Mouse (Mus musculus): ENCODE data around the gene Prokr1. TPM values are rescaled to one million over a fixed set of nuclear protein-coding genes. Genes with fewer than 3 reads are reported as not detected.
"Not testable (repeated sequence)": the region's sequence is repeated elsewhere in the genome, so short reads cannot be mapped to it uniquely, and the experiment has no call there.

Prokr1 gene
- polyA plus RNA-seq (2017; shearing (Covaris generic)): not detected

DNA sequence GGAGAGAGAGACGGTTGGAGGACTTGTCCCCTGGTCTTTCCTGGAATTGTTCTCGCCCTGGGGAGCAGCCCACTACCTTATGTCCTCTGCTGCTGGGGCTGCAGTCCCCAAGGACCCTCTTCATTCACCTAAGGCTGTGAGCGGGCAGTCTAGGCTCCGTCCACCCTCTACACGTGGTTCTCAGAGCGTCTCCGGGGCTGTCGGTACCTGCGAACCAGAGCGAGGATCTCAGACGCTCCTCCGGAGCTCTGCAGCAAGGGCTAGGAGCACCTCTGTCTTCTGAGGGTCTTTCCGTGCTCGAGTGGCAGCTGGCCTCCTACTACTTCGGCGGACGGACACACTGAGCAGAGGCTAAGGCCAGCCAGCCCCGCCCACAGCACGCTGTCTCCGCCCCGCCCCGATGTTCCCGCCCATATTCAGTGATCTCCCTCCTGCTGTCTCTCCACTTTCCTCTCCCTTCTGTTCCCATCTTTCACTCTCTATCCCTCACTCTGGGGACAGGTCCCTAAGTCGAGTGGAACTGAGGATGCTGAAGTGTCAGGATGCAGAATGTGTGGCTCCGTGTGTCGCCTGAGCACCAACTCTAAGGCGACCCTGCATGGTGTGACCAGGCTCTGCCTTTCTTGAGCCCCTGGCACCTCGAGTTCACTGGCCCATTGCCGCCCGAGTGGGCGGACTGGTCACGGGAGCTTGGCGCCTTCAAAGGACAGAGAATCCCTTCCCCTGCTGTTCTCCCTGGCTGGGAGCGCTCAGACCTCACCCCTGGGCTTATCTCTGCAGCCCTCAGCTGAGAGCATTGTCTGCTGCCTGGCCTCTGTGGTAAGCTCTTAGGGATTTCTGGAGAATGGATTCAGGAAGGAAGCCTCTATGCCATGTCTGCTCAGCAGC lies at the start of gene Prokr1:
Gene Prokr1, minus strand, starts transcription at position 350 of the 888 bp plus-strand sequence.
- ATAC-seq: no peak

GRCm38 (mm10) chr6:87638134-87638660 lies 47.7 kb upstream of the Prokr1 start:
- ATAC-seq: no peak

DNA sequence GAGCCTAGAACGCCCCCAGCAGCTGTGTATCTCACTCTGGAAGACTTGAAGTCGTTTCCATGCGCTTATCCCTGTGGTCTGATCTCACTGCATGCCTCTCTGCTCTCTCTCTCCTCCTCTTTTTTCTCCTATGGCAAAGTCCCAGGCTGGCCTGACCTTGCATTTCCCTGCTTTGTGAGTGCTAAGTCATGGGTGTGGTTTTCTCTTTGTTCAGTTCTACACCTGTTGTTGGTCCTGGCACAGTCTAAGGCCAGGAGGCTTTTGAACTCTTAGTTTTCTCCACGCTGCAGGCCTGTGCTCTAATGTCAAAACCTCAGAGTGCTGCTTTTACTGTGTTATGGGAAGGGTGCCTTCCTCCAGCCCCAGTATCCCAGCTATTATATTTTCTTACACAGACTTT lies 41.6 kb upstream of the Prokr1 start:
- no peak for ATAC-seq

GRCm38 (mm10) chr6:87628936-87629335 lies 38.4 kb upstream of the Prokr1 start:
- not testable (repeated sequence) for ATAC-seq

DNA sequence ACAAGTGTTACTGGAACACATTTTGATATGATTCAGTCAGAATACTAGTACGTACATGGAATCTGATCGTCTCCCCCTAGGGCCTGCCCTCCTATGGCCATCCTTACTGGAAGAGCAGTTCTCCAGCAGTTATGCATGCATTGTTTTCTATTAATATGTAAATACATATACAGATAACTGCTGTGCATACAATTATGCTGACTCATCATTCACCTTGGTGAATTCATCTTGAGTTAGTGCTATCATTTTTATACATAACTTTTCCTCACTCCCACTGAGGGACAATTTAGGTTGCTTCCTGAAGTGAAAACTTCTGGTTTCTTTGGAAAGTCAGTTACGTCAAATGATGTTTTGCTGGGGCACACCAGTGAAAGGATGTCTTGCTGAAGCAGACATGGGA lies 32.6 kb upstream of the Prokr1 start:
- ATAC-seq: no peak

DNA sequence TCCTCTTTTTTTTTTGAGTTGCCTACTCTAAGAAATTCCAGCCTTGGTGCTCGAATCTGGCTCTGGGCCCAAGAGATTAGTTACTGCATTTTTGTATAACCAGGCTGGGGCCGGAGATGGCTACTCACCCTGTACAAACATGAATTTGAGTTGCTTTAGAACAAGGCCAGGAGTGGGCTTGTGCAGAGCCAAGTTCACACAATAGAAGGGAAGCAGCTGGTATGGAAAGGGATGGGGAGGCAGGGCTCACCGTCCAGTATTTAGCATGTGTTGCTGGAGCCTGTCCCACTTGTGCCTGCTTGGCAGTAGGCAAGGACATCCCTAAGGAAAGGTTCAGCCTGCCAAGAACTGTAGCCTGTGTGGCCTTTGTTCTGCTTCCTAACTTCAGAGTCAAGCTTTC lies 30.7 kb upstream of the Prokr1 start:
- ATAC-seq: no peak

GRCm38 (mm10) chr6:87618021-87618420 lies 27.5 kb upstream of the Prokr1 start:
- ATAC-seq: no peak

GRCm38 (mm10) chr6:87615696-87616083 lies 25.1 kb upstream of the Prokr1 start:
- ATAC-seq: no peak

- ATAC-seq: no peak
These were observed 24.5 kb upstream of the Prokr1 start for GRCm38 (mm10) chr6:87614794-87615695.

- no peak for ATAC-seq
These were observed 9.3 kb upstream of the Prokr1 start for GRCm38 (mm10) chr6:87599825-87600224.

DNA sequence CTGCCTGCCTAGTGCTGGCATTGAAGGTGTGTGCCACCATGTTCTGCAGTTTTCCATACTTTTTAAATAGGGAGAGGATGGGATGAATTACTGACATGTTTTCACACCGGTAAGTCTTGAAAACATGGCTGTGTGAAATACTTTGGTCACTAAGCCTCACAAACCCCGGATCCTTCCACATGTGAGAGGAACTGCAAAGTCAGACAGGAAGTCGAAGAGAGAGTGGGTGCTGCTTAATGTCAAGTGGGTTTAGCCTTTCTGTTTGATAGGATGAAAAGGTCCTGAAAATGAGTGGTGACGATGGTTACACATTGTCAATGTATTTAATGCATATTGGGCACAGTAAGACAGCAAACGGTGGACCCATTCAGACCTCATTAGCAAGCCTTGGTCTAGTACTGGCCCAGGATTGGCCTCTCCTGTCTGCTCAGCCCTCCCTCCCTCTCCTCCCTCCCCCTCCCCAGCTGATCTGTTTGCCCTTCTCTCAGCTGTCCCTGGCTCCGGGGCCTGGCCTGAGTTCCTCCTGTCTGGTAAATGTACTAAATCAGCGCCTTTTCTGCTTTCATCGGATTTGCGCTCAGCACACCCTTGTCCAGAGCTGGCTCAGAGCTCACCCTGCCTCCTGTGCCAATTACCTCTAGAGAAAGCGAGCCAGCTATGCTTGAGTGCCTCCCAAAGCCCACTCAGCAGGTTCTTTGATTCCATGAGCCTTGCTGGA lies 6.7 kb upstream of the Prokr1 start:
- no peak for ATAC-seq

DNA sequence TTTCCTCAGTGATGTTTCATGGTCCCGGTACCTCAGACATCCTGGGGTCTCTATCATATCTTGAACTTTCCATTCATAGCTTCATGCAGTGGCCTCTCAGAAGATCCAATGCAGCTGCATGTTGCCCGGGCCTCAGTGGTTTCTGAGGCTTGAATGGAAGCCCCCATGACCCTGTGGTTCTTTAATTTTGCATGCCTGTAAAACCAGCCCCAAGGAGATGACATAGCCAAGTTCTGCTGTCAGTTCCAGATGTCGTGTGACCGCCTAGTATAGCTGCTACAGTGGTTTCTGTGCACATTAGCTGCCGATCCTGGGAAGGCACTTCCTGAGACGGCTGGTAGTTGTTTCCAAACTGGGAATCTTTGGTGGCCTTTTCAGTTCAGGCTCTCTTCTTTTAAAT lies 3.6 kb upstream of the Prokr1 start:
- ATAC-seq: no peak

GRCm38 (mm10) chr6:87589718-87590393 lies 687 bp downstream of the Prokr1 start:
- no peak for ATAC-seq

DNA sequence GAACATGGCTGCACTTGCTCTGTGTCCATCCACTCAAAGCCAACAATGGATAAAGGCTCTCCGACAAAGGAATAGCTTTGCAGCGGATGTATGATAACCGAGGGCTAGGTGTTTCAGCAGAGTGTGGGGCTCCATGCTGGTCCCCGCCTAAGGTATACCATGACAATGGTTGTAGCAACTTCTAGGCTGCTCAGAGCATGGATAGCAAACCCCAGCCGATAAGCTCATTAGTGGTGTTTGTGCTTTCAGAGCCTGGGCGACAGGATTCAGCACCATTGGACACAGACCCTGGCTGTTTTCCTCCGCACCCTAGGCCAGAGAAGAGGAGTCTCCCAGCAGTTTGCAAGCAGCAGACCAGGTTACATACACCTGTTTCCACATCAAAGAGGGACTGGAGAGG lies 6.6 kb downstream of the Prokr1 start:
- ATAC-seq: no peak

GRCm38 (mm10) chr6:87583183-87583611 lies 7.3 kb downstream of the Prokr1 start:
- no peak for ATAC-seq

GRCm38 (mm10) chr6:87582456-87582855 lies 8.1 kb downstream of the Prokr1 start:
- no peak for ATAC-seq

- ATAC-seq: no peak
These were observed 9.0 kb downstream of the Prokr1 start for GRCm38 (mm10) chr6:87581581-87581980.

DNA sequence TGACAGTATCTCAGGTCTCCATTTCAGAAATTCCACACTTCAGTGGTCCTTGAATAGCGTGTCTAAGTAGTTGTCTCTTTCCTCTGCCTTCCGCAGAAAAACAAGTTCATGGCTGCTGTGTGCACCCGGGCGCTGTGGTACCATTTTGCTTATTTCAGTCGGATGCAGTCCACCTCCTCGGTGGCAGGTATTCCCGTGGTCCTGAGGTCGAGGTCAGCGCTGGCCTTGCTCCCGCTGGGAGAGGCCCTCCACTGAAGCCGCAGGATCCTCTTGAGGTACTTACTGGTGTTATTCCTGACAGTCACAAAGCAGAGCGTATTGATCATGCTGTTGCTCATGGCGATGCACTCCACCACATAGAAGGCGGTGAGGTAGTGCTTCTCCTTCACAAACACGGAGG lies 9.5 kb downstream of the Prokr1 start:
- no peak for ATAC-seq

GRCm38 (mm10) chr6:87578247-87578646 lies 12.3 kb downstream of the Prokr1 start:
- no peak for ATAC-seq

DNA sequence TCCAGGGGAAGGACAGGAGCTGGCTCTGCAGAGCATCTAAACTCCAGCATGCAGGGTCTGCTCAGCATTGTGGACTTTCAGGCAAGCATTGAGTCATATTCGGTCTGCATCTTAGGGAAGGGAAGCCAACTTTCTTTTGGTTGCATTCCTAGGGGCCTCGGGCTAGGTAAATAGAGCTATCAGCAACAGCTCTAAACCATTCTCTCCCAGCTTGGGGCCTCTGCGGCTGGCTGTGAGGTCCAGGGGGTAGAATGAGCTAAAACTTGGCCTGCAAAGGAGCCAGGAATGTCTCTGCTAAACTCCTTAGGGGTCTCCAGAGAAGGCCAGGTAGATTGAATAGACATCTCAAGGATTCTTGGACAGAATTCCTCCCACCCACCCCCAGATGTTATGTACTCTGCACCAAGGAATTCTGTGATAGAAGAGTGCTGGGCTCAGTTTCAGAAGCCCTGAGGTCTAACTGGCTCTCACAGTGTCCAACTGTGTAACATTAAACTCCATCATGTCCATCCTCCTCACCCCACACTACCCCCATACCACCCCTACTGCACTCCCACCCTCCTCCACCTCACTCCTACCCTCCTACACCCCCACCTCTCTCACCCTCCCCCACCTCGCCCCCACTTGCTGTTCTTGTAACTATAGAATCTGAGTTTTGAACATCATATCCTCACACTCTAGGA lies 13.8 kb downstream of the Prokr1 start:
- ATAC-seq: no peak

GRCm38 (mm10) chr6:87571863-87572262 lies 18.7 kb downstream of the Prokr1 start:
- ATAC-seq: not testable (repeated sequence)
